Mouse (Mus musculus) splenic B cell, adult 2 months (primary cell): ENCODE results near the gene Arel1.

Source experiments
- DNase-seq: peaks from one replicate; pipeline ENCODE4 v3.0.0-alpha.2; 2011; ENCODE audit warnings: low read depth, low spot score
- H3K27me3 ChIP-seq: 2 replicates; pipeline ENCODE4 v1.6.1; 2012; ENCODE audit warnings: mild to moderate bottlenecking, low read length, moderate library complexity, mixed read lengths; ENCODE audit not compliant: control insufficient read depth, poor library complexity, insufficient read depth, severe bottlenecking
- H3K36me3 ChIP-seq: 2 replicates; pipeline ENCODE4 v1.6.1; 2012; ENCODE audit warnings: mild to moderate bottlenecking, low read length, moderate library complexity, mixed read lengths; ENCODE audit not compliant: control insufficient read depth, poor library complexity, insufficient read depth, severe bottlenecking

The Arel1 gene

GRCm38 (mm10) chr12:84940343-84940742 is 30.4 kb downstream of the Arel1 start:
- no peak for DNase-seq
- Histone ChIP-seq H3K36me3 (peaks cover 15% of the 10 kb centered on the region), H3K27me3 (no peaks in the 10 kb centered on the region)

DNA sequence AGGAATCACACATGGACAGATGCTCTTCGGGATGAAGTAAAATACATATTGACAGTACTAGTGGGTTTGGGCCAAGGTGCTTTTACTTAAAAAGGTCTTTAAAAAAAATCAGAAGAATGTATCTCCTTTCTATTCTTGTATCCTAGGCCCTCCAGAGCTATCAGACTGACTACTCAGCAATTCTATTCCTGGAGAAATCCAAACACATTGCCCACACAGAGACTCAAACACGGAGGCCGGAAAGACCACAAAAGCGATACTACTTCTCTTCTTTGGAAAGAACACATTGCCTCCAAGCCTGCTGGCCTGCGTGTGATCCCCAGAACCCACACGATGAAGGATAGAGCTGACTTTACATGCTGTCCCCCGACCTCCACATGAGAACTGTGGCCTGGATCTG is 31.6 kb downstream of the Arel1 start:
- no peaks in the 10 kb centered on the region for H3K27me3 ChIP-seq
- DNase-seq = no peak
- peaks cover 16% of the 10 kb centered on the region for H3K36me3 ChIP-seq

- no peak for DNase-seq
- Histone ChIP-seq H3K27me3 (no peaks in the 10 kb centered on the region), H3K36me3 (peaks cover 26% of the 10 kb centered on the region)
Observed at GRCm38 (mm10) chr12:84935343-84935742, 35.4 kb downstream of the Arel1 start.

DNA sequence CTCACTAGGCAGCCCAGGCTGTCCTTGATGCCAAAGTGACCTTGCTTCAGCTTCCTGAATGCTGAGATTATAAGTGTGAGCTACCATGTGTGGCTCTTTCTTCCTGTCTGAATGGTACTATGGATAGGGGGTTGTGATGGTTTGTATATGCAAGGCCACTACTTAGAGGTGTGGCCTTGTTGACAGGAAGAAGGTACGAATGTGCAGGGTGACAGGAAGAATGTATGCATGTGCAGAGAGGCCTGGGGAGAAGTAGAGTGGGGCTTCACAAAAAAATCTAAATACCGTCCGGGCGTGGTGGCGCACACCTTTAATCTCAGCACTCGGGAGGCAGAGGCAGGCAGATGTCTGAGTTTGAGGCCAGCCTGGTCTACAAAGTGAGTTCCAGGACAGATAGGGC is 38.5 kb downstream of the Arel1 start:
- no peak for DNase-seq
- peaks cover 21% of the 10 kb centered on the region for H3K36me3 ChIP-seq
- no peaks in the 10 kb centered on the region for H3K27me3 ChIP-seq

- Histone ChIP-seq H3K36me3 (peaks cover 8% of the 10 kb centered on the region), H3K27me3 (no peaks in the 10 kb centered on the region)
- no peak for DNase-seq
Observed at GRCm38 (mm10) chr12:84926542-84926941, 44.2 kb downstream of the Arel1 start.

DNA sequence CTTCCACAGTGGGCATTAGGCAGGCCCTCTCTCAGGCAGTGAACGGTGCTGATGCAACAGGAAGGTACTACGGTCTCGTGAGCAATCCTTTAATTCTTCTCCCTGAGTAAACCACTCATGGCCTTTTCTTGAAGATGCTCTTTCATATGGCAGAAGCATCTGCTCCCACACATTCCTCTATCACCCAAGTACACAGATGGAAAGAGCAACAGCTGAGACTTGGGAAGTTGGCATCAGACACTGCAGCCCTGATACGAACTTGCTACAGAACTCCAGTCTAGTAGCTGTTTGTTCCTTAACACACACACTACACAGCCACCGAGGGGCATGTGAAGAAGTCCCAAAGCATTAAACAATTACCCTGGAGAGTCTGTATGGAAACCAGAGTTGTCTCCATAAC is 46.4 kb downstream of the Arel1 start:
- Histone ChIP-seq H3K36me3 (peaks cover 8% of the 10 kb centered on the region), H3K27me3 (no peaks in the 10 kb centered on the region)
- DNase-seq = no peak

GRCm38 (mm10) chr12:84921881-84922419 is 48.8 kb downstream of the Arel1 start:
- Histone ChIP-seq H3K36me3 (peaks cover 14% of the 10 kb centered on the region), H3K27me3 (no peaks in the 10 kb centered on the region)
- DNase-seq = no peak

GRCm38 (mm10) chr12:84918809-84919208 is 51.9 kb downstream of the Arel1 start:
- Histone ChIP-seq H3K27me3 (no peaks in the 10 kb centered on the region), H3K36me3 (peaks cover 11% of the 10 kb centered on the region)
- no peak for DNase-seq

GRCm38 (mm10) chr12:84917799-84918198 is 52.9 kb downstream of the Arel1 start:
- Histone ChIP-seq H3K27me3 (no peaks in the 10 kb centered on the region), H3K36me3 (peaks cover 11% of the 10 kb centered on the region)
- no peak for DNase-seq

- Histone ChIP-seq H3K27me3 (no peaks in the 10 kb centered on the region), H3K36me3 (peaks cover 7% of the 10 kb centered on the region)
- DNase-seq = no peak
Observed at GRCm38 (mm10) chr12:84914959-84915358, 55.7 kb downstream of the Arel1 start.

DNA sequence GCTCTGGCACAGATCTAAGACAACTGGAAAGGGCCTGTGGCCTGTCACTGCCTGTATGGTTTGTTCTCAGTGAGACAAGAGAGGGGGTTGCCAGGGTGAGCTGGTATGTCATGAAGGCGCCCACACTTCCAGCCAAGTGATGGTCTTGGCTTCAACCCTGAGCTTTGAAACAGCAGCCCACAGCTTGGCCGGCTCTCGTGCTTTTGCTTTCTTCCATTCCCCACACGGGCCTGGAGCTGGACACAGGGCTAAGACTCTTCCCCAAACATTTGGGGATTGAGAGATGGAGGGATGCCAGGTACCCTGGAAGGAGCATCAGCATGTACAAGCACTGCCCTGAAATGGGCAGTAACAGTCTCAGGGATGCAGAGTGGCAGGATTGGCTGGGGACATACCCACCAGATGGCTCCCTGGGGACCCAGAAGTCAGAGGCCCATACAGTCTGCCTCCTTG is 58.0 kb downstream of the Arel1 start:
- no peaks in the 10 kb centered on the region for H3K27me3 ChIP-seq
- no peak for DNase-seq
- no peaks in the 10 kb centered on the region for H3K36me3 ChIP-seq

GRCm38 (mm10) chr12:84911640-84912039 is 59.1 kb downstream of the Arel1 start:
- H3K36me3 ChIP-seq = no peaks in the 10 kb centered on the region
- DNase-seq = no peak
- H3K27me3 ChIP-seq = no peaks in the 10 kb centered on the region

DNA sequence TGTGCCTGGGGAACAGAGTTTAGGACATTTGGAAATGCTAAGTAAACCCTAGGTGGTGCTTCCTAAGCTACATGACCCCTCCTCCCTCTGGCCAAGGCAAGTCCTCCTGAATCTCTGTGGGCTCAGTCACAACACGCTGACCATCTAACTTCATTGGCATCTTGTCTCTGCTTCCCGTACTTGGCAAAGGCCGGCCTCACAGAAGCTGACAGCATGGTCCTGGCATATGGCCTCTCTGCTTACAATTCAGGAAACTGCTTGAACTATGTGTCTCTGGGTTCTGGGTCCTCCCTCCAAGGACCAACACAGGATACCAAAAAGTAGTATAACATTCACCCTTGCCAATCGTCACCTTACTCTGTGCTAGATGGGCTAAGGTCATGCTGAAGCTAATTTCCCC is 60.6 kb downstream of the Arel1 start:
- DNase-seq = no peak
- Histone ChIP-seq H3K36me3 (no peaks in the 10 kb centered on the region), H3K27me3 (no peaks in the 10 kb centered on the region)

DNA sequence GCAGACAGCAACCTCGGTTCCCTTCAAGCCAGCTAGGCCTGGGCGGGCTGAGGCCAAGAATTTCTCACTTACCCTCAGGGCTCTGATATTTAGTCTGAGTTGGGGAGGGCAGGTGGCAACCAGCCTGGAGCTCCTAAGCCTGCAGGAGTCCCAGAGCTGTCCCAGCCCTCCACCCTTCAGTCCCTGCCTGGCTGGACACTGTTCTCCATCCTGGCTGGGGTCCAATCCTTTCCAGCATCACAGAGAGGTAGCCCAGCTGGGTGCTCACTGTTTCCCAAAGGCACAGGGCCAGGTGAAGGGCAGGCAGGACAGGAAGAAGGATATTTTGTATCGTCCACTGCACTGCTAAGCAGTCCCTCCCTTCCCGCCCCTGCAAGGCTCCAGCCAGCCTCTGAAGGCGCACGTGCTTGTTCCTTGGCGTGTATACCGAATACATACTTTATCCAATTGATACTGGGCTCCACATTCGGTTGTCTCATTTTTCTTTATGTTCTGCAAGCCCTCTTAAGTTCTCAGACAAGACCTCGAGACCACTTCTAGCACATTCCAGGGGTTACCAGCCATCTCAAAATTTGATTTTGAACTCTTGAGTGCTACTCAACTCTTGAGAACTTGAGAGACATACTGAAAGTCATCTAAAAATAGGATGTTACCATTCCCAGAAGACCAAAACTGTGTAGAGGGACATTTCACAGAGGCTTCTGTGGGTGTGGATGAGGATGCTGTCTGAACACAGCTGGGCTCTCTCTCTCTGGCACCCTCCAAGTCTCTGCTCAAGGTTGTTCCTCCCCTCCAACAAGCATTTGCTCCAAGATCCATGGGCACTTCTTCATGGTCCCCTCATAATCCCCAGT is 62.8 kb downstream of the Arel1 start:
- no peak for DNase-seq
- H3K36me3 ChIP-seq = no peaks in the 10 kb centered on the region
- H3K27me3 ChIP-seq = no peaks in the 10 kb centered on the region

DNA sequence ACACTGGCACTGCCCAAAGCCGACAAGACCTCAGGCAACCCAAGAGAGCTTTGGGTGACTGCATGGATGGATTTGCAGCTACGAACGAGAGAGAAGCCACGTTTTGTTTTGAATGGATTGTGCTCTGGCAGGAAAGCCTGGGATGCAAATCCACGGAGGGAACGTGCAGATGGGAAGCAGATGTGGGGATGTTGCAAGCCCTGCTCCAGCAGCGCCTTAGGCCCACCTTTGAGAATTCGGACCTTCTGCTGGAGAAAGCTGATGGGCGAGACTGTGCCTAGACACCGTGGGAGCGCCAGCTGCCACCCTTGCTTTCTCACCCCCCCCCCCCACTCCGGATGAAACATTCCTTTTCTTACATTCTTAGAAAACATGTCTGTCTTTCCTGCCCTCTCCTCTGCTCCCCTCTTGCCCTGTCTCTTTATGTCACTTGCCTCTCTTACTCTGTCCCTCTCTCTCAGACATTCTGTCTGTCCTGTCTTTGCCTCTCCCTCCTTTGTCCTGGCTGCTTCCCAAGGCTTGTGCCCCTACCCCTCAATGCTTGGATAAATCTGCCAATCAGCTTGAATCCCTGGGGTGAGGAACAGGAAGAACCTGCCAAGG is 63.6 kb downstream of the Arel1 start:
- Histone ChIP-seq H3K36me3 (no peaks in the 10 kb centered on the region), H3K27me3 (no peaks in the 10 kb centered on the region)
- no peak for DNase-seq
